Mouse (Mus musculus) left cerebral cortex, postnatal 25 days (tissue): Measurements from ENCODE around the gene Mrgprg. TPM values are rescaled to one million over a fixed set of nuclear protein-coding genes. Genes with fewer than 3 reads are reported as not detected.

ENCODE experiments used
- DNase-seq, 2 experiments: peaks; one replicate each; pipeline ENCODE4 v3.0.0; 2022; ENCODE audit warnings: low spot score in 2 of 2, mixed read lengths in 1 of 2
- intact Hi-C: fragments of 180-260 bp; cut with DNase I; formaldehyde crosslinking; loops from one replicate; pipeline ENCODE4 v1.15.1; 2025
- microRNA-seq, 2 experiments: library from miRNA; unstranded; fragments of <30 nt; microRNA quantifications; one replicate each; pipeline ENCODE4 v1.2.0; 2022
- total RNA-seq, 2 experiments: library from RNA; stranded (reverse); gene quantifications; 2 replicates each; pipeline ENCODE4 v1.2.3; 2021

The Mrgprg gene
- total RNA-seq, 2 experiments from 2014 or later, result not detected

GRCm38 (mm10) chr7:143722646-143723045 is 44.1 kb downstream of the Mrgprg start:
- DNase-seq, result peak in 1 of 2 experiments; percentile 60
- intact Hi-C loops, result no loop called here

GRCm38 (mm10) chr7:143717811-143718210 is 49.0 kb downstream of the Mrgprg start:
- DNase-seq, result no peak
- intact Hi-C loops, result no loop called here

Small RNA genes lying within 50 kb of the gene (microRNA-seq; reads per million reads assigned to microRNA genes)
- 0 reads per million in 2 experiments for gene Gm22064

Other genes with a start within 250 kb of the Mrgprg start
- 100 to 1,000 TPM; 104 to 113 TPM for gene Nap1l4, start 217.9 kb downstream of the Mrgprg start, total RNA-seq
- gene Cars, start 166.9 kb downstream of the Mrgprg start, total RNA-seq, result 10 to 100 TPM; 52.6 to 53.8 TPM
- gene Tnfrsf26, start 138.3 kb downstream of the Mrgprg start, total RNA-seq, result not detected
- 1 to 10 TPM; 1.0 to 1.4 TPM for gene Tnfrsf22, start 117.3 kb downstream of the Mrgprg start, total RNA-seq
- 1 to 10 TPM; 1.2 to 1.3 TPM for gene Tnfrsf23, start 81.1 kb downstream of the Mrgprg start, total RNA-seq
- gene Osbpl5, start 10.0 kb downstream of the Mrgprg start, total RNA-seq, result 10 to 100 TPM; 28.7 to 36.8 TPM
- gene Mrgpre, start 17.5 kb upstream of the Mrgprg start, total RNA-seq, result 1 to 10 TPM; 7.1 to 7.6 TPM
- gene Nadsyn1, start 55.9 kb upstream of the Mrgprg start, total RNA-seq, result 1 to 10 TPM; 4.8 to 6.6 TPM
- gene Dhcr7, start 56.2 kb upstream of the Mrgprg start, total RNA-seq, result 10 to 100 TPM; 44.1 to 45.9 TPM
- gene Gm498, start 99.8 kb upstream of the Mrgprg start, total RNA-seq, result not detected
- 100 to 1,000 TPM; 148 to 167 TPM for gene Shank2, start 234.9 kb upstream of the Mrgprg start, total RNA-seq